Mouse (Mus musculus) heart, adult 8-10 months (tissue): ENCODE measurements around the gene Rgs9. TPM values are rescaled to one million over a fixed set of nuclear protein-coding genes. Genes with fewer than 3 reads are reported as not detected.

Source experiments
- DNase-seq: peaks from one replicate; pipeline ENCODE4 v3.0.0; 2022; ENCODE audit warnings: low spot score
- total RNA-seq, 4 experiments: library from RNA; stranded (reverse); gene quantifications; 2 replicates each; pipeline ENCODE4 v1.2.4; 2022

Rgs9 gene
- total RNA-seq, 4 experiments from 2014 or later, result 0.09 to 0.34 (median 0.16) TPM

DNA sequence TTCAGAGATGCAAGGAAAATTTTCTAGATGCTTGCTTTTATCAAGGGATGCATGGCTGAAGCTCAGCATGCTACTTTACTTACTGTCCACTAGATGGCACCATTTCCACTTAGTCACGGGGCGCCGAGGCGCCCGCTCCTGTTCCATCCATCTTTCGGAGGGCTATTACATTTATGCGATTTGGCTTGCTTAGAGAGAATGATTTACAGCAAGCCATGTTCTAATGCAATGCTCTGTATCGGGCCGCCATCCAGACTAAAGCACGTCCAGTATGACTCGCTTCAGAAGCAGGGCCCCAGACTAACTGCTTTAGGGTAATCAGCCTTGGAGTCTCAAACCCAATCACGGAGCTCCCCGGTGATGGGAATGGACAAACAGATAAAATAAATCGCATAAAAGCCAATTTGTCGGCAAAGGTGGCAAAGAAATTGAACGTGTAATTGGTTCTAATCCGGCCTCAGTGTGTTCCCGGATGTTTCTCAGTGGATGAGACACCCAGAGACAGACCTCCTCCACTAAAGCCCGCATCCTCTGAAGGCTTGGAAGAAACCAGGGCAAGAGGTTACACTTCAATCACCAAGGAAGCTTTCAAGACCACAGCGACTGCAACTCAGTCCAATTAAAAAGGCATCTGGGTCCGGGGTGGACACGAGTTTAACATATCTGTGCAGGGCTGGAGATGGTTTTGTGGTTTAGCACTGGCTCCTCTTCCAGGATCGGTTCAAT, 53.1 kb downstream of the Rgs9 start:
- peak; percentile 20 for DNase-seq

DNA sequence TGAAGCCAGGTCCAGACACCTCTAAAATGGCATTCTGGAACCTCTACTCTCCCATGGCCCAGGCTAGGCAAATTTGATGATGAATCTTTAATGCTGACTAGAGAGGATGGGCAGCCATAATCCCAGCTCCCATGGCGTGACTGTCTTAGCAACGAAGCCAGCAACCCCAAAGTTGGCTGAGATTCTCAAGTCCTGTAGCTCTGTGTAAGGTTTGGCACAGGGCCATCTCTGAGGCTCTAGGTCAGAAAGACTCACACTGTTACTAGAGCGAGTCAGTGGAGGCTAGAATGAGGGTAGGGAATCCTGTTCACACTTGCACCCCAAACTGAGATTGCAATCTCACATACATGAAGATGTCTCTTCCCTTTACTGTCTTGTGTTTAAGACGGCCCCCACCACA, 57.8 kb downstream of the Rgs9 start:
- no peak for DNase-seq

GRCm38 (mm10) chr11:109238671-109239070, 59.3 kb downstream of the Rgs9 start:
- no peak for DNase-seq

DNA sequence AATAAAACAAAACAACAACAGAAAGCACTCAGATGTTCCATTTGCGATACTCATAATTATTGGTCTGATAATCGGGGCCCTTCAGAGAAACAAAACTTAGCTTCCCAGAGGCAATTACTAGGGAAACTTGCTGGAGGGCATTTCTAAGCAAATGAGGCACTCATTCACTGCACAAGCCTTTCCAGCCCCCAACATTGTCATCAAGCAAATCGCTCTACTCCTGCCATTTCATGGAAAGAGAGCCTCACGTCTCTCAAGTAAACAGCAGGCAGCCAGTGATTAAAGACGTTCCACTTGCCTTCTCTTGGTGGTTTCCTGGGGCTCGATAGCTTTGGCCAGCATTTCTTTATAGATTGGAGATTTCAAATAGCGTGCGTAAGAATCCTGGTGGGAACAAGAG, 60.1 kb downstream of the Rgs9 start:
- DNase-seq, result no peak

DNA sequence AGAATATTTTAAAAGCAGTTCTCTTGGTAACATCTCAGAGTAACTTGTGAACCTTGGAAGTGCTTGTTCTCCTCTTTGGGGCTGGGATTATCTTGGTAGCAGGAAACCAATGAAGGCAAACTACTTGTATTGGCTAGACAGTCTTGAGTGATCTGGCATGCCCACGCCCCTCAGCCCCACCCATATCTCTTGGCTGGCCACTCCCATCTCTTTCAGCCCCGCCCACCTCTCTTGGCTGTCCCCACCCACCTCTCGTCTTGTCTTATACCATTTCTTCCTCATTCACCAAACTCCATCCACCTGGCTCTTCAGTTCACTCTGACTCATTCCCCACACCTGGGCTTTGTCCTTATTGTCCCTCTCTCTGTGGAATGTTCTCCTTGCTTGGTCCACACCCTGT, 64.3 kb downstream of the Rgs9 start:
- no peak for DNase-seq

DNA sequence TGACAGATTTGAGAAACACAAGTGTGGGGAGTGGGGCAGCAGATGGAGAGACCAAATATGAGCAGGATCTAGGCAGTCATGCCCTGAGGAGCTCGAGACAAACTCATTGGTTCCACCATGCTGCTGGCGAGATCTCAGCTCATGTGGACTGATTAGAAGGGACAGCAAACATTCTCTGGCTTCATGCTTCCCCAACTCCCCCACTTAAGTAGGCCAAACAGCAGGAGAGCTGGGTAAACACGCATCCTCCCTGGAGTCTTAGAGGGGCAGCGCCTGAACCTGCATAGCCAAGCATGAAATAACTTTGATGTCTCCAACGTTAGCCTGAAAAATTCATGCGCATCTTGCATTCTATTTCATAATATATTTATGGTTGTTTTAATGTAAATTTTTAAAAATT, 65.1 kb downstream of the Rgs9 start:
- DNase-seq, result no peak

- no peak for DNase-seq
These were observed 70.8 kb downstream of the Rgs9 start for GRCm38 (mm10) chr11:109227139-109227538.

DNA sequence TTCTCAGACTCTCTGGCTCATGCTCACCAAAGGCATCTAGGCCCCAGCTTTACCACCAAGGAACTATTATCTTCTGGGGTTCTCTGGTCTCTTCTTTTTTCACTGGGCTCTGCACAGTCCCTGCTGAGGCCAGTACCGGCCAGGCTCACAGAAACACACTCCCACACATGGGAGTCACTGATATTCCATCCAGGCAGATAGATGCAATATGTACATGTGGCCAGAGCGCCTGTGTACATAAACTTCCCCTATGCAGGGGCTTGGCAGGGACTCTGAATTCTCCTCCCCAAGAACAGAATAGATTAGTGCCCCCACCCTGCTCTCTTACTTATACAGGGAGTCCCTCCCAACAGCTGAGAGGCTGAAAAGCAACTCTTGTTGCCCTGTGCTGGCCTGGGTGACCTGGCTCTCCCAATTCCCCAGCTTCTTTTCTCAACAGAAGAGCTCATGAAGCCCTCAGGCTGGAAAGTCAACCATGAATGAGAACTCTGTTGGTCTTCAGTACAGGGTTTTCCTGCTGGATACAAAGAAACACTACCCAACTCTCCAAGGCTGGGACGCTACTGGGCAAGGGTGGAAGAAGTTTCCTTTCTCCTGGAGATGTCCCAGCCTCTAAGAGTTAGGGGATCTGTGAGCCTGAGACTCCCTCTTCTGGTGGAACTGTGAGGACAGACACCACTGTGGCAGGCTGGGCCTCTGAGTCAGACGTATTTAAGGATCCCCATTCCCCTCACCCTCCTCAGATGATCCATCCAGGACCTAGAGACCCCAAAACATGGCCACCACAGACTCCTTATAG, 76.5 kb downstream of the Rgs9 start:
- no peak for DNase-seq

GRCm38 (mm10) chr11:109218722-109219430, 79.1 kb downstream of the Rgs9 start:
- no peak for DNase-seq

GRCm38 (mm10) chr11:109217827-109218536, 79.9 kb downstream of the Rgs9 start:
- DNase-seq, result no peak

DNA sequence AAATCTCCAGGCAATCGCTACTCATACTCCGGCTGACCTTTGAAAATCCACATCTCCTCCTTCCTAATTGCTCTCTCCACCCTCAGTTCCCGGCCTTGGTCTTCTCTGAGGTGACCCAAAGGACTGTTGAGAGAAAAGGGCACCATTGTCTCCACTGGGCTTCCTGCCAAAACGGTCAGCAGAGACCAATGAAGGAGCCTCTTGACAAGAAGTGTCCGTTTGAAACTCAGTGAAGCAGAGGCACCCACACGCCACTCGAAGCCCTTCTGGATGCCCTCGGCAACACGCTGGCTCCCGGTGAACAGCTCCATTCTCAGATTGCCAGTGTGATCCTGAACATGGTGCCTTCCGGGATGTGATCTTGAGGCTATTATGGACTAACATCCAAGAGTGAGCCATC, 87.2 kb downstream of the Rgs9 start:
- DNase-seq, result no peak

DNA sequence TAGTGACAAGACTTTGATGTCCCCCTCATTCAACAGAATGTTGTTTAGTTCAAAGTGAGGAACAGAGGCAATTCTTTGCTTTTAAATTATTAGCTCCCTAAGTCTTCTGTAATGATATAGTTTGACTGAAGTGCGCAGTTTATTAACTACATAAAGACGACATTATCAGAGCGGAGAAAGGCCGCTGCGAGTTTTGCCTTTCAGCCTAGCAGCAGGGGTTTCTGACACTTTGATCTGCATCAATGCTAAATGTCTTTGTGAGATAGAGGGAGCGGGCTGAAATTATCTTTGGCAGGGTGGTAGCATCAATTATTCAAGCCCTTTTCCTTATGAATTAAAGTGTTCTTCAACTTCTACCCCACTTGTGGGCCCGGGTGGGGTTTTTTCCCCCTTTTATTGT, 87.6 kb downstream of the Rgs9 start:
- no peak for DNase-seq

DNA sequence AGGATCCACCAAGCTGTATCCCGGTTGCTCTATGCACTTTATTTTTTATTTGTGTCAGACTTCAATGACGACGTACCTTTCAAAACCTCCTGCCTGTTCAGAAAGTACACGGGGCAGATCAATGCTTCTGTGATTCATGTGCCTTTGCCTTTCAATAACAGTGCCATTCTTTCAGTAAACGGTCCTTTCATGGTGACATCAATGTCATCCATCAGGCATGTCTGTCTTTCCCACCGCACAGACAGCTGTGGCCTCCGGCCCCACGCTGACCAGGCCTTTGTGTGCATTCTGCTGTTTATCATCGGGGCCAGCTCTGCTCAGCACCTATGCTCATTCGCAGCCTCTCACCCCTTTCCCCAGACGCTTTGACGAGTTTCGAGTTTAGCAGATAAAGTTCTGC, 91.2 kb downstream of the Rgs9 start:
- DNase-seq, result no peak

- no peak for DNase-seq
These were observed 91.9 kb downstream of the Rgs9 start for GRCm38 (mm10) chr11:109206028-109206427.

- DNase-seq, result no peak
These were observed 98.2 kb downstream of the Rgs9 start for GRCm38 (mm10) chr11:109199612-109200293.

DNA sequence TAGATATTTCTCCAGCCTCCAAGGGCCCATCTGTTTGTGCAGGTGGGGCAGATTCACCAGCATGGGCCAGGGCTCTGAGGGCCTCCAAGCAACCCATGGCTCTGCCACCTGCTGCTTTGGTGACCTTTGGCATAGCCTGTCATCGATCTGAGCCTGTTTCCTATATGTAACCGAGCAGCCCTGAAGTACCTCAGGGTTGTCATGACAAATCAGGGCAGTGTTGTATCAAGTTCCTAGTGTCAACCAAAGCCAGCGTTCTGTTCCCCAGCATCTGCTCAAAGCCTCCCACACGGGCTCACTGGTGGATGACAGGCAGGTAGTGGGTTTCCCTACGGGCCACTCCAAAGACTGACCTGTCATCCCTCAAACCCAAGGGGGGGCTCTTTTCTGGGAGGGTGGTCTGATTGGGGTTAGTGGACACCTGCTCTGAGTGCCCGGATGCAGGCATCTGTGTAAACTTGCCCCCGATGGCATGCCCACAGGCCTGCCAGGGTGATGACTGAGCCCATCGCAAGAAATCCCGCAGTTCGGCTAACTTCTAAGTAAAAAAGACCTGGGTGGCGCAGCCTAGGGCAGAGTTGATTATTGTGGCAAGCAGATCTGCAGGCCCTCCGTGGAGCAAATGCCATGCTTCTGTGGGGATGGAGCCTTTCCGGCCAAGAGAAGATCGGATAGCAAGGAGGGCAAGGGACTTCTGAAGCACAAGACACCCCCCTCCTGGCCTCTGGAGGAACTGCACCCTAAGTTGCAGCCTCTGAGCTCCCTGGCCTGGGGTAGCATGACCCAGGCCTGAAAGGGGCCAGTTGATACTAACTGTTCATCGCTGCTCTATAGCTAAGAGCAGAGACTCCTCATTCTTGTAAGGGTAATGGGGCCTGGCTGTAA, 105.0 kb downstream of the Rgs9 start:
- peak; percentile 51 for DNase-seq

- no peak for DNase-seq
These were observed 109.7 kb downstream of the Rgs9 start for GRCm38 (mm10) chr11:109188235-109188634.

- DNase-seq, result no peak
These were observed 110.2 kb downstream of the Rgs9 start for GRCm38 (mm10) chr11:109187631-109188184.

DNA sequence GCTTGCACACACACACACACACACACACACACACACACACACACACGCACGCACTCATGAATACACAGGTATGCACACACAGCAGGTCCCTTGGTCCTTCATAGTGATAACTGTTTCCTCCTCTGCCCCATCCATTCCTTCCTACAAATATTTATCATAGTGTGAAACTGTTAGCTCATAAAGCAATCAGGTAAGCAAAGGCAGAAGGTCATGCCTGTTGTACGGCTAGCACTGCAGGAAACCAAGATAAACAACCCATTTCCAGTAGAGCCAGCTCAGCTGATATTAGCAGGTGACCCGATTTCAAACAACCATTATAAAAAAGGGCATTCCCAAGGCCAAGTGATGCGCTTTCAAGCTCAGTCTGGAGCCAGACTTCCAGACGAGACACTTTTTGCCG, 116.8 kb downstream of the Rgs9 start:
- no peak for DNase-seq

- DNase-seq, result no peak
These were observed 117.6 kb downstream of the Rgs9 start for GRCm38 (mm10) chr11:109180290-109180689.
